Mouse (Mus musculus): ENCODE measurements around the gene Rab8a. TPM values are rescaled to one million over a fixed set of nuclear protein-coding genes. Genes with fewer than 3 reads are reported as not detected.

Gene Rab8a
- 40.5 and 70.4 TPM in 2 replicates for polyA plus RNA-seq (2012; ENCODE audit: low replicate concordance)

DNA sequence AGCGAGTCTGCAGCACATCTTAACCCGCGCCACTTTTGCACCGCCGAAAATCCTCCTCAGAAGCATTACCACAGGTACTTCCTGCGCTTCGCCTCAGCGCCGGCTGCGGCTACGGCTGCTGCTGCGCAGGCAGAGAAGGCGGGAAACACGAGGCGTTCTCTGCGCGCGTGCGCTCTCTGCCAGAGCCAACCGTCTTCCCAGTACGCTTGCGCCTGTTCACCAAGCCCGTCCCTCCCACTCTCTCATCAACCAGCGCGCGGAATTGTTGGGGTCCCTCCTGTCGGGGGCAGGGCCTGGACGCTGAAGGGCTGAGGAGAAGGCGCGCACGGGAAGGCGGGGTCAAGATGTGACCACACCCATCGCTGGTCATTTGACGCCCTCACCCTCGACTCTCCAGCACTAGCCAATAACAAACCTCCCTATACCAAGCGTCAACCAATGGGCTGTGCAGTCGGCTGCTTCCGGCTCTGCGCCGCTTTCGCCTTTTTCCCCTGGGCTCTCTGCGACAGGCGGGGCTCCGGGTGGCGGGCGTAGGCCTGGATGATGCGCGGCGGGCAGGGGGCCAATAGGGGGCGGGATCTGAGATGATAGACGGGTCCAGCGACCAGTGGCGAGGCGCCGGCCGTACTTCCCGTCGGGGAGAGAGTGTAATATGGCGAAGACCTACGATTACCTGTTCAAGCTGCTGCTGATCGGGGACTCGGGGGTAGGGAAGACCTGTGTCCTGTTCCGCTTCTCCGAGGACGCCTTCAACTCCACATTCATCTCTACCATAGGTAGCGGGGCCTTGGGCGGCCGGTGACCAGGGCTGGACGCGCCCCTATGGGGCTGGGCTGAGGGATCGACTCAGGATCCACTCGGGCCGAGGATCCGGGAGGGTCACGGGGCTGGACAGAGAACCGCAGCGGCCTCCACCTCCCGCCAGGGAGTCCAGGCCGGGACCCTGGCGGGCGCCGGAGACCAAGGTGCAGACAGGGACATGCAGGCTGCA is at the start of gene Rab8a:
TSS of gene Rab8a (plus strand) at position 494 of the 991 bp plus-strand sequence.

DNA sequence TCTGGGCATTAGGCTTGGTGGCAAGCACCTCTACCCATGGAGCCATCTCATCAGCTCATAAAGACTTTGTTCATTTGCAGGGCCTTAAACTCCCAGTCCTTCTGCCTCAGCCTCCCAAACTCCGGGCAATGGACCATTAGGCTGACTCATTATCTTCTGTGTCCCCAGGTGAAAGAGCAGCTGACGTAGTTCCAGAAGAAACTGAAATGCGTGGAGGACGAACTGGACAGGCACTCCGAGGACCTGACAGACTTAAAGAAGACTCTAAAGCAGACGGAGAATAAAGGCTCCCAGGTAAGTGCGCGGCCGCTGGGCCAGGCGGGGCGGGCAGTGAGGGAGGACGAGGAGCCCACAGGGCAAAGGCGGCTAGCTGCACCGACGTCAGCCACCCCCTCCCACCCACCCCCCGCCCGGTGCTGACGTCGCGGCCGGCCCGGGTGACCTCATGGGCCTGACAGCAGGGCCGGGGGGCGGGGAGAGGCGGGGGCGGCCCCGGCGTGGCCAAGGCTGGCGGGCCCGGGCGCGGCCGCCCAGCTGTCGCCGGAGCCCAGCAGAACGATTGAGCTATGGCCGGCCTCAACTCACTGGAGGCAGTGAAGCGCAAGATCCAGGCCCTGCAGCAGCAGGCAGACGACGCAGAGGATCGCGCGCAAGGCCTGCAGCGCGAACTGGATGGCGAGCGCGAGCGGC is 26.1 kb upstream of the Rab8a start, which contains the start of gene Tpm4:
TSS of gene Tpm4 (plus strand) at position 220 of the 690 bp plus-strand sequence.

DNA sequence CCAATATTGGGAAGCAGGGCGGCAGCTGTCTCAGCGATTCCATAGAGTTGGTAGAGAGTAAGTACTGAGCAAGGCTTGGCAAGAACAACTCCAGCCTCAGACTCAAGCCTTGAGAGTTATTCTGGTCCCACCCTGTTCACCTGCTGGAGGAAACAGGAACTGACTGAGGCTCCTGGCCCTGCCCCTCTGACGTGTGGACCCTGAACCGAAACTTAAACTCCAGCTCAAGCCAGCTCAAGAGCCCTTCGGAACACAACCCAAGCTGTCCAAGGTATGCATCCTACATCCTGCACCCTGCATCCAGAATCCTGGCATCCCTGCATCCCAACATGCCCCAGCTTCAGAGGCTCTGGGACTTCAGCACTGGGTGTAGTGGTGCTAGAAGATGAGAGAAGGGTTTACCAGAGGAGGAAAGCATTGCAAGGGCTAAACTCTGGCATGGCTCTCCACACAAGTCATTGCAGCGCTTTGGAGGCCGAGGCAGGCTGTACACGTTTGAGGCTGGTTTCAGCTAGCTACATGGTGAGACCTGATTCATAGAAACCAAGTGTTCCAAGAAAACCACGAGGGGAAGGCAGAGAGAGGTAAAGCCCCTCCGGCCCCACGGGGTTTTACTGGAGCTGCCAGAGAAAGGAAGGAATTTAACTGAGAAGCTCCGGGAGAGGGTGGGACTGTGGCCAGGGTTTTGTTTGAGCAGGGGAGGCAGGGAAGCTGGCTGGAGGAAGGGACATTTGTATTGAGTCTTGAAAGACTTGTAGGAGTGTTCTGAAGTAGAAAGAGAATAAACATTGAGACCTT is 28.6 kb downstream of the Rab8a start, which contains the start of gene Hsh2d:
TSS of gene Hsh2d (plus strand) at position 222 of the 798 bp plus-strand sequence.

DNA sequence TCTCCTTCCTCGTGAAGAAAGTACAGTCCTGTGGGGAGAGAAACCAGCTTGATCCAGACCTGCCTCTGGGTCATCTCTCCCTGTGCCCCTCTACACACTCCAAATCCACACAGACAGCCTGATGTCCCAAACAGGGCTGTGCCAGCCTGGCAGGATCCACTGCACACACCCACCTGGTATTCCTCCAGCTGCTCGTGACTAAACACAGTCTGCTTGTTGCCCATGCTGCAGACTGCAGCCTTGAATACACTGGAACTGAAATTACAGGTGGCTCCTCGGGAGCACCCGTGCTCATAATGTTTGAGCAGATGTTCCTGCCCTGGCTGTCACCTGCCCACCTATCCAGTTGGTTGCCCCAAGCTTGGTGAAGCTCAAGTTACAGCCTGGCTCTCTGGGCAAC is 51.8 kb downstream of the Rab8a start, which contains the start of gene Cib3:
TSS of gene Cib3 (minus strand) at position 87 of the 400 bp plus-strand sequence.

DNA sequence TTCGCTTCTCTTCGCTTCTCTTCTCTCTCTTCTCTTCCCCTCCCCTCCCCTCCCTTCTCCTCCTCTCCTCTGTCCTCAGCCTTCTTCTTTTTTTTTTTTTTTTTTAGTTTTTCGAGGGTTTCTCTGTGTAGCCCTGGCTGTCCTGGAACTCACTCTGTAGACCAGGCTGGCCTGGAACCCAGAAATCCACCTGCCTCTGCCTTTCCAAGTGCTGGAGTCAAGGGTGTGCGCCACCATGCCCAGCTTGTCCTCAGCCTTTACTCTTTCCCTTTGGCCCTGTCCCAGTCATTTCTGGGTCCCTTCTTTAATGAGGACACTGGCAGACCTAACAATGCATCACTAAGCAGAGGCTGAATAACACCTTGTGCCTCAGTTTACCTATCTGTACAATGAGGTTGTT is 52.5 kb downstream of the Rab8a start, which contains the start of gene Gm11034:
TSS of gene Gm11034 (minus strand) at position 101 of the 400 bp plus-strand sequence.

DNA sequence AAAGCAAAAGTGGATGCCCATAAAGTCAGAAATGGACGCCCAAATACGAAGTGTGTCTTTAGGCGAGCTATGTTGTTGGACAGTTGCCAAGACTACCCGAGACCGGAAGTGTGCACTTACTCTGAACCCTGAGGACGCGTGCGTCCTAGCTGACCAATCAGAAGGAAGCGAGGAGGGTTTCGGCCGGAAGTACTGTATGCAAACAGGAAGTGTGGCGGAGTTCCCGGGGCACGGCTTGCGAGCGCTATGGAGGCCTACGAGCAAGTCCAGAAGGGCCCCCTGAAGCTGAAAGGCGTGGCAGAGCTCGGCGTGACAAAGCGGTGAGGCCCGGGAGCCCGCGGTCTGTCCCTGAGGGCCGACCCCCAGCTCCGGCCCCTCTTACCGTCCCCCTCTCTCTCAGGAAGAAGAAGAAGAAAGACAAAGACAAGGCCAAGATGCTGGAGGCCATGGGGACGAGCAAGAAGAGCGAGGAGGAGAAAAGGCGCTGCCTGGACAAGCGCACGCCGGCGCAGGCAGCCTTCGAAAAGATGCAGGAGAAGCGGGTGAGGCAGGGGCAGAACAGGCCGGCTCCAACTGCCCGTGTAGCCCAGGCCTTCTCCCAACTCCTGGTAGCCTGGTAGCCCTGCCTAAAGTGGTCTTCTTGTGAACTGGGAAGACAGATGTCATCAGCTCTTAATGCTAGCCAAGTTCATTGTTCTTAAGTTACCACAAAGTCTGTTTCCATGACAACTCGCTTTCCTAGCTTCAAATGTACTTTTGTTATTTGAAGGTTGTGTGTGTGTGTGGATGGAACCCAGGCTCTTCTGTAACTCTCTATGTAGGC is 58.8 kb downstream of the Rab8a start, which contains the start of gene Fam32a:
TSS of gene Fam32a (plus strand) at position 190 of the 823 bp plus-strand sequence.

Other genes starting within 250 kb of the Rab8a start
- 0.74 and 5.6 TPM in 2 replicates for gene Zfp961, start 210.2 kb upstream of the Rab8a start, polyA plus RNA-seq (2012; ENCODE audit: low replicate concordance)
- 92.5 and 349 TPM in 2 replicates for gene Cyp4f18, start 151.6 kb upstream of the Rab8a start, polyA plus RNA-seq (2012; ENCODE audit: low replicate concordance)
- 0.03 and 0.21 TPM in 2 replicates for gene Olfr372, start 120.0 kb upstream of the Rab8a start, polyA plus RNA-seq (2012; ENCODE audit: low replicate concordance)
- 0.02 TPM in 1 of 2 replicates, not detected in the other for gene Olfr373, start 78.0 kb upstream of the Rab8a start, polyA plus RNA-seq (2012; ENCODE audit: low replicate concordance)
- 0.03 TPM in 1 of 2 replicates, not detected in the other for gene Olfr374, start 54.2 kb upstream of the Rab8a start, polyA plus RNA-seq (2012; ENCODE audit: low replicate concordance)
- gene Tpm4, start 26.2 kb upstream of the Rab8a start, polyA plus RNA-seq (2012; ENCODE audit: low replicate concordance) = 99.2 and 159 TPM in 2 replicates
- gene Hsh2d, start 28.4 kb downstream of the Rab8a start, polyA plus RNA-seq (2012; ENCODE audit: low replicate concordance) = 17.8 and 47.2 TPM in 2 replicates
- gene Cib3, start 51.6 kb downstream of the Rab8a start, polyA plus RNA-seq (2012; ENCODE audit: low replicate concordance) = 0.17 TPM in 1 of 2 replicates, not detected in the other
- not detected in 2 replicates for gene Gm11034, start 52.4 kb downstream of the Rab8a start, polyA plus RNA-seq (2012; ENCODE audit: low replicate concordance)
- gene Fam32a, start 58.5 kb downstream of the Rab8a start, polyA plus RNA-seq (2012; ENCODE audit: low replicate concordance) = 65.6 and 77.9 TPM in 2 replicates
- gene Ap1m1, start 78.8 kb downstream of the Rab8a start, polyA plus RNA-seq (2012; ENCODE audit: low replicate concordance) = 236 and 295 TPM in 2 replicates
- 27.7 and 49.2 TPM in 2 replicates for gene Gm10282, start 144.1 kb downstream of the Rab8a start, polyA plus RNA-seq (2012; ENCODE audit: low replicate concordance)
- 711 and 2,389 TPM in 2 replicates for gene Klf2, start 157.8 kb downstream of the Rab8a start, polyA plus RNA-seq (2012; ENCODE audit: low replicate concordance)

Data from hematopoietic multipotent progenitor cell, adult 10-12 weeks (in vitro differentiated cells).